Mouse (Mus musculus) heart, adult 9 months (tissue): ENCODE data around the gene Wbp11.

ENCODE experiments used
- DNase-seq, 2 experiments: peaks; one replicate each; pipeline ENCODE4 v3.0.0; 2022; ENCODE audit warnings: low spot score in 2 of 2

The Wbp11 gene

DNA sequence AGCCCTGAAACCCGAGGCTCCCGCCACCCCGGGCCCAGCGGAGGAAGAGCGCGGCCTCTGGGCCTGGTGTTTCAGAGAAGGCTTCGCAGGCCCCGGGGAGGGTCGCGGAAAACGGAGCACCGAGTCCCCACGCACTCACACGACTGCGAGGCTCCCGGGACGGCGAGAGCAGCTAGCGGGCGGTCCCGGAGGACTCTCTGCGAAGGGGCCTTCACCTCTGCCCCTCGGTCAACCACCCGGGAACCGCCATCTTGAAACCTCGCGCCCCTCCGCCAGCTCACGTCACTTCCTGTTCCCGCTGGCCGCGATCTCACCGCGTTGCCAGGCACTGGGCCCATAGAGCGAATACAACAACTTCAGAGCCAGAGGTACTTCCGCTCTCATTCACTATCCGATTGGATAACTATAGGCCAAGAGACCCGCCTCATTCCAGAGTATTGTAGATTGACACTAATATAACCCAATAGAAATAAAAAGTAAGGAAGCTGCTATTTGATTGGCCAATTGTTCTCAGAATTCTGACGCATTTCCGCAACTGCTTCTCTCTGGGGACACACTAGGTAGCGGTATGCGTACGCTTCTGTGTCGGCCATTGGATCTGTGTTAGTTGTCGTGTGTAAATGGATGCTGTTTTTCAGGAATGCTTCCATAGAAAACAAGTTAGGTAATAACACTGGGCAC lies at the start of gene Wbp11:
Wbp11 (minus strand) TSS at position 353 of the 681 bp plus-strand sequence.
- DNase-seq, result peak; percentile 98 to 99

DNA sequence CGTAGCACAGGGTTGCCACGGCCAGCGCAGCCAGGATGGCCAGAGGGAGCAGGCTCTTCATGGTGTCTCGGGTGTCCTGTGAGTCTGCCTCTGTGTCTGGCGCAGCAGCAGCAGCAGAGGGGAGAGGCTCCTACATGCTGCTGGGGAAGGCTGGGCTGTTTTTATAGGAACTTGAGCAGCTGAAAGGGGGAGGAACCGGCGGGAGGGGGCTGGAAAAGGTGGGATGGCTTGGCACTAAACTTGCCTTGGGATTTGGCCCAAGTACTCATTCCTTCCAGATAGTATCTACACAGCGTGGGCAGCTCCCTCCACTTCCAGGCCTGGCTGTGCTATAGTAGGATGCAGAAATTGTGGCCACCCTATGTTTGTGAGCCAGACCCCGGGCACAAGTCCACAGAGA lies 47.6 kb upstream of the Wbp11 start, which contains the start of gene Mgp:
Mgp (minus strand) TSS at position 154 of the 400 bp plus-strand sequence.
- DNase-seq, result peak; percentile 74 to 79

DNA sequence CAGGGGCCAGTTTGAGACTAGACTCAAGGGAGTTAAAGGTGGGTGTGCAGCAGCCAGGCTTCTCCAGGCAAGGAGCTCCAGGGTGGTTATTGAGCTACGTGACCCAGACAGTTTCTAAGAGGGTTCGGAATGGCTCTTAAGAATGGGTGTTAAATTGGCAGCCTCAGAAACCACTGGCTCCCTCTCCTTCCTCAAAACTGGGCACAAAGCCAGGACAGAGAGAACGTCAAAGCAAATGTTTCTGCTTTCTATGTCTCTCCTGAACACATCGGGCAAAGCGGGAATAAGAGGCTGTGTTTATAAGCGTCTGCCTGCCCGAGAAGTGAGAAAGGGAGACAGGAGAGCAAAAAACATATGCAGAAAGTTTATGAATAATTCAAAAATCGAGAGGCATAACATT lies 46.6 kb upstream of the Wbp11 start:
- no peak for DNase-seq

DNA sequence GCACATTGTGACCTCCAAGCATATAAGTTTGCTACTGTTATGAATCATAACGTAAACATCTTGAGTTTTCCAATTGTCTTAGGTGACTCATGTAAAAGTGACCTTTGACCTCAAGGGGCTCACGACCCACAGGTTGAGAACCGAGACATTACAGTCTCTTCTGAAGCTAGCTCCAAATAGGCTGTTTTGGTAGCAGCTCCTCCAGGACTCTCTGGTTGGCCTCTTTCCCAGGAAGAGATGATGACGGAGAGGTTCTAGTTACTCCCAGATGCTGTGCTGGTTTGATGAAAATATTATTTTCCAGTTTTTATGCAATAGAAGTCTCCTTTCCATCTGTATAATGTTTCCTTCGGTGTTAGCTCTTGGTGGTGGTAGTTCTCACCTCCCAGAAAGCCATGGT lies 40.9 kb upstream of the Wbp11 start:
- DNase-seq, result no peak

DNA sequence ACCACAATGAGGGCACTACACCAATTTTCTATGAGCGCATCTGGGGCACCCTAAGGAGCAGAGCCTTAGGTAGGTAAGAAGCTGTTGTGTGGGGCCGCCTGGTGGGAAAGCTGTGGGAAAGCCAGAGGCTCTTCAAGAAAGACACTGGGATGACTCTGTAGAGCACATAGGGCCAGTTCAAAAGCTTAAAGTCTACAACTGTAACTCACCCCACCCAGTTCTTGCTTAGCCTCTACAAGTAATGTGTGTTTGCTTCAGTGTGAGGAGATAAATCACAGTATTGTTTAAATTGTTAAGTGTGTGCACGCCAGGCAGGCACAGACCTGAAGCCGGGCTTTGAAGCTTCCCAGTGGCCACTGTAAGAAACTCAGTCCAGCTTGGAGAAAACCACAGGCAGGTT lies 38.1 kb upstream of the Wbp11 start:
- no peak for DNase-seq

DNA sequence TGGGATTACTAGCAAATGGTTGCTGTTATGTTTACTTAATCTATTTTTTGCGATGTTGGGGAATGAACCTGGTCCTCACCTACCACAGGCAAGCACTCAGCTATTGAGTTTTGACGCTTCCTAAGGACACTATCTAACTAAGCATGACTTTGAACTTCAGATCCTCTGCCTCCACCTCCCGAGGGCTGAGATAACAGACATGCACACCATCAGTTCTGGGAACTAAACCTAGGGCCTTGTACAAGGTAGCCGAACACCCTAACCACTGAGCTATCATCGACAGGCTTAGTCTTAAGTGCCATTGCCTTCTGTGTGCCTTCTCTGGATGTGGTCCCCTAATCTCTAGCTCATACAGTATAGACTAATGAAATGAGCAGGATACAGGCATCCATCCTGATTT lies 37.3 kb upstream of the Wbp11 start:
- no peak for DNase-seq

DNA sequence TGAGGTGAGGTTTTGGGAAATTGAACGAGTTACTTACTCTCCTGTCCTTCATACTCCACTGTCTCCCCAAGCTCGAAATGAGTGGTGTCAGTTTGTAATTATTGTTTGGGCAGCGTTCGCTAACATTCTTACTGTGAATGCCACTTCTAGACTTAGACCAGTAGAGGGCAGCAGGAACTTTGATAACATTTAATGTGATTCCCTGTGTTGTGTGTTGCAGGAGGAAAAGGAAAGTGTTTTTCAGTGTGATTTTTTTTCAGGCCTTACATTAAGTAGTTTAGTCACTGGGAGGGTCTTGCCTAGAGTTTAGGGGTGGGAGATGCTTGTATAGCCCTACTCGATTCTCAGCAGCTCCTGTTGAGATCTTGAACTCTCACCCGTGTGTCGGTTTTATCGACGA lies 33.0 kb upstream of the Wbp11 start:
- DNase-seq, result peak in 1 of 2 experiments; percentile 54

DNA sequence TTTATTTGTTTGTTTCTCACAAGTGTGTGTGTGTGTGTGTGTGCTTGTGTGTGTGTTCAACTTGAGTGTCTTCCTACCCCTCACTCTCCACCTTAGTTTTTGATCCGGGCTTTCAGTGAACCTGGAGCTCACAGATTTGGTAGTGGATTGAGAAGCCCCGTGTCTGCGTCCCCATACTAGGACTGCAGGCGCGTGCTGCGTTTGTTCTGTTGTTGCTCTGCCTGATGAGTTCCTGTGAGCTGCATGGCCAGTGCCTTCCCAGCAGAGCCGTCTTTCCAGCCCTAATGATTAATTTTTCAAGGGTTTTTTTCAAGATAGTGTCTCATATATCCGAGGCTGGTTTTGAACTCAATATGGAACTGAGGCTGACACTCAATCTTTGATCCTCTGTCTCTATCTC lies 30.4 kb upstream of the Wbp11 start:
- DNase-seq, result no peak

DNA sequence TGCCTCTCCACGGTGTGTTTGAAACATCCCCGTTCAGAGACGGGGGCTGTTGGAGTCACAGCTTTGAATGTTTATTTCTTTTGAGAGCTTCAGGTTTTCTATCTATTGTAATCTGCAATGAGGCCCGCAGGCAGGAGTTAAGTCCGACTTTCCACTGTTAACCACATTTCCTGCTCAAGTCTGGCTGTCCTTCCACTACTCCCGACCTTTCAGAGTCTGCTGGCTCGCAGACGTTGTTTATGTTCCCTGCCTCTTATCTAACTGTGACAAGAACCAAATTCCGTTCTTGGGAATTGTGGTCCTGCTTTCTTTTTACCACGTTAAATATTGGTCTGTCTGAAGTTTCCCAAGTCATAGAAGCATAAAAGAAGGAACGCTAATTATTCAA lies 29.8 kb upstream of the Wbp11 start:
- DNase-seq, result peak; percentile 70 to 81

DNA sequence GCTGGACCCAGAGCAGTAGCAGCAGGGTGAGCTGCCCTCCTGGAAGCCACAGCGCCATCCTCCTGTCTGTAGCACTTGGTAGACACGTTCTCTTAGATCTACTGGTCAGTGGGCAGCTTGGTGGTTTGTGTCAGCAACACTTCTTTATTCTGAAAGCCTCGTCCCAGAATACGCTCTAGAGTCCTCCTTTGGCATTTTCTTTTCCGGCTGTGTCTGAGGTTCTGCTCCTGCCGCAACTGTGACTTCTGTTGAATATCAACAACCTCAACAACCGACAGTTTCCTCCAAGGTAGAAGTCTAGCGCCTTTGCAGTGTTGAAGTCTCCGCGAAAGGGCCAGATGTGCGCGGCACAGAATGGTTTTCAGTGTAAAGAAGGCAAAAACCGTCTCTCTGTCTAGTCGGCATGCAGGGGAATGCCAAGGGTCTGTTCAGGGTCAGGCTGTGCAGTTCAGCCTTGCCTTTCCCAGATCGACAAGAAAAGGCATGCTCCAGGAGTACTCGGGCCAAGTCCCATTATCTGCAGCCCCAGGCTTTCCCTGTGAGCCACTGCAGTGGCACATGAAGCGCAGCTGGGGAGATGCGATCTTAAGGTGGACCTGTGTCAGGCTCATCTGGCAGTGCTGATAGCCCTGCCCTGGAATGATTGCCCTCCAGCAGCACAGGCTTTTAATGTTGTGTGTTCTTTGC lies 29.3 kb upstream of the Wbp11 start, which contains the start of gene Art4:
Art4 (minus strand) TSS at position 548 of the 687 bp plus-strand sequence.
- DNase-seq, result peak; percentile 49 to 52

DNA sequence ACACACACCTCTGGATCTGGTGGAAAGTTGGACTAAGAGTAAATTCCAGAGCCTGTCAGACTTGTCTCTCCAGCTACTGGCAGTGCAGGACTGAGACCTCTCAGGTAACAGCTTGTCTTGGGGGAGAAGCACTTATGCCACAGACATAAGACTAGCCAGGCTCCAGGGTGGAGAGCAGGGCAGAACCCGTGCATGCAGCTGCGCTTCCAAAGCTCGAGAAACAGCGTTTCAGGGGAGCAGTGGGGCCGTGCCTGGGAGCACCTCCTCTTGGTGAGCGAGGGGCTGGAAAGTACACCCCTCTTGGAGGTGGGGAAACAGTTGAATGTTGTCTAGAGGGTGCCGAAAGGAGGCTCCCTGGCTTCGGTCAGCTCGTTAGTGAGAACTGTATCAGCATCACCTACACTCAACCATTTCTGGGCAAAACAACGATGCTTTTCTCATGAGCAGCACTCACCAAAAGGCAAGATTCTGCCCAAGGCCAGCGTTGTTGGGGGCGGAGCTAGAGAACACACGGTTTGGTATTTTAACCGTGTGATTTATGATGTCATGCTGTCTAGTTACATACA lies 28.1 kb upstream of the Wbp11 start:
- DNase-seq, result peak in 1 of 2 experiments; percentile 49

DNA sequence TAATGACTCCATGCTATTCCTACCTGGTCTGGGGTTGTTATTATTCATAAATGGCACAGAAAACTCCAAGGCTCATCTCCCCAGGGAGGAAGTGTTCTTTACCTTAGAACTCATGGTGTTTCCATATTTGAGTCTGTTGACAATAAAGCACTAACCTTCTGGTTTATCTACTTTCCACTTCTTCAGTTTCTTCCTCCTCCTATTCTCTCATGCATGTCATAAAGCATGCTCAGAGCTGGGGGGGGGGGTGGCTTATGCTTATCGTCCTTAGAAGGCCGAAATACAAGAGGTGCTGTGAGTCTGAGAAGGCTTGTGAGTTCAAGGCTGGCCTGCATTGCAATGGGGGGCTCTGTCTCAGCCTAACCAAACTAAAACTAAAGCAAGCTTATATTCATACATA lies 27.1 kb upstream of the Wbp11 start:
- no peak for DNase-seq

DNA sequence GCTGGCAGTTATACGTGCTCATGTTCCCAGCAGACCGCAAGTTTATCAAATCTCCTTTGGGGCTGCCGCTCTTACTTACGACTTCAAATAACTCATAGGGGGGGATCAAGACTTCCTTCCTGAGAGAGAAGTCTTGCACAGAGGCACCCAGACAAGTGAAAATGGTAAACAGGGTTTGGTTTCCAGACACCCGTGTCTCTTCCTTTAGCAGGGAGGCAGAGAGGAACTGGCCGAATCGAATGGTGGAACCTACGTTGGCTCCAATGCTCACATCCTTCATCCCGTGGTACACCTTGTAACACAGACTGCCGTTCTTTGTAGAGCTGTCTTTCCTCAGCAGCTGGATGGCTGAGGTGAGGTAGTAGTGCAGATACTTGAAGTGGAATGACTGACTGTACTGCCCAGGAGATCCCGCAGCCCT lies 26.3 kb upstream of the Wbp11 start:
- no peak for DNase-seq

DNA sequence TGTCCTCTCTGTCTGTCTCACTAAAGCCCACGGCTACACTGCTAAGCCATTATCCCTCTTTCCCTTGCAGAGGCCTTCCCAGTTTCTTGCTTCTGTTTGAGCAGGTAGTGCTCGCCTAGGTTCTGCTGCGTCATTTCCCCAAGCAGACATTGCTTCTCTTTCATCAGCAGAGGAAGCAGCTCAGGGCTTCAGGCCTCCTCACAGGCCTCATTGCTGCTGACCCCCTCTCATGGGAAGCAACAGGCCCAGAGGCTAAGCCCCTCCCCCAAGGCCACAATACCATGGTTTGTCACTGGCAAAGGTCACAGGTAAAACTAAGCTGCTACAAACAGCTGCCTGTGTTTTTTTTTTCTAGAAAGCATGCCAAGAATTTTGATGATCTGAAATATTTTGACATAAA lies 24.7 kb upstream of the Wbp11 start:
- DNase-seq, result no peak

DNA sequence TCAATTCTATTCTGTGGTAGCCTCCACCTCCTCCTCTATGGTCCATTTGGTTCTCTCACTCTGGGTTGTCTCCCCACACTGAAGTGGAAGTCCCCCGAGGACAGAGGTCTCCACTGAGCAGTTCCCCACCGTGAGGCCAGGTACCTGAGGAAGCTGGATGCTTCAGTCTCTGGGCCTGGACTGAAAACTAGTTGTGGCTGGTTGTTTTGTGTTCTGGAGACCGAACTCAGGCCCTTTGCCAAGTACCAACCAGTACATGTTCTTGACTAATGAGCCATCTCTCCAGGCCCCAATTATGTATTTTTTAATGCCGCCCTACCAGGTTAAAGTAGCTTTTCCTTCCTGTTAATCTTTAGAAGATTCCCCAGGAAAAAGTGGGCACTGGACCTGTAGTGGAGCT lies 24.3 kb upstream of the Wbp11 start:
- DNase-seq, result no peak

DNA sequence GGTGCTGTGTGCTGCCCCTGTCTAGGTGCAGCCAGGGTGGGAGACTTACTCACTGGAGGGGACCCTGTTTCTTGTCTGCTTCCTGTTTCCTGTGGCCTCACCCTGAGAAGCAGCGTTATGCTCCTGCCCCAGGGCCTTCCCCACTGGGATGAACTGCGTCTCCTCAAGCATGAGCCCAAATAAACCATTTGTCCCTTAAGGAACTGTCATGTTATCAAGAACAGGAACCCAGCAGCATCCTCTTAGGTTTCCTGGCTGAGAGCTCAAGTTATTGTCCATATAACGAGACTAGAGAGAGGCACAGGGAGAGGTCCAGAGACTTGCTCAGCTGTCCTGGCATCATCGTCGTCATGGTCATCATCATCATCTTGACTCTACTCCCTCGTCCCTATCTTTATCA lies 22.2 kb upstream of the Wbp11 start:
- DNase-seq, result no peak

DNA sequence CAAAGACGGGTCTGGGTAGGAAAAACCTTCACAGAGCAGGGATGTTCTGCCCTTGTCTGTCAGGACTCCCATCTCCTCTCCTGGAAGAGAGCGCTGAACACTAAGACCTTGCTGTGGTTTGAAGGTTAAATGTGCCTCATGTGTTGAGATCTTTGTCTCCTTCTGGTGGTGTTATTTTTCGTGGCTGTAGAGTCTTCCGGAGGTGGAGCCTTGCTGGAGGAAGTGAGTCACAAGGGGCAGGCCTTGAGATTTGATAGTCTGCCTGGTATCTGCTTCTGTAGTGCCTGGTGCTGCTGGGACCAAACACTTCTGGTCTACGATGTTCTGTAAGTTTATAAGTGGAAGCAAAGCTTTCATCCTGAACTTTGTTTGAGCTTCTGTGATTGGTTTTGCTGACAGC lies 20.9 kb upstream of the Wbp11 start:
- no peak for DNase-seq

DNA sequence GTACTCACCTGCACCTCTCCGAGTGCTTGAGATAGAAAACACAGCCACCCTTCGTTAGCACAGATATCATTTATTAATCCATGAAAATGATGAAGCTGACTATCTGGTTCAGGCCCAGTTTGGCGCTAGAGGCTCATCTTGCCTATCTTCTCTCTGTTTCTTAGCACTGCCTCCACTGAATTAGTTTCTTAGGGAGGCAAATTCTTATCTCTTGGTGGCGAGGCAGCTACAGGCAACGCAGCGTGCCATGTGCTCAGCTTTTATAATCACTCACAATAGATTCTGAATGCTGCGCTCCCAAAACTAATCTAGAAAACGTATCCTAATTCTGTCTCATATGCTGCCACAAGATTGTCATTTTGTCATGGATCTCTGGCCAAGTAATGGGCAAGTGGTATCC lies 20.4 kb upstream of the Wbp11 start:
- DNase-seq, result no peak

DNA sequence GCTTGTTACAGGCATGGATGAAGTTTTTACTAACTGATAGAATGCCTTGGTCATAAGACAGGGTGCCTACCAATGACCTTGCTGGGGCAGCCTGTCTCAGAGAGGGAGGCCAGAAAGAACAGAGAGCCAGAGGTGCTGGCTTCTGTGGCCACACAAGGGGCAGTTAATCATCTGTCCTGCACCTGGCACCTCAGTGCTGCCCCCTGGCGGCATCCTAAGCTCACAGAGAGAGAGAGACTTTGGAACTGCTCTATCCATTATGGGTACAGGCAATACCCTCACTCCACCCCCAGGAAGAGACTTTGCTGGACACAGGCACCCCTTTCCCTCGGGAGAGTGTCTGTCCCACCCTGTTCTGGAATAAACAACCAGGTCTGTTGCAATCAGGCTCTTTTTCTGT lies 19.8 kb upstream of the Wbp11 start:
- DNase-seq, result no peak

DNA sequence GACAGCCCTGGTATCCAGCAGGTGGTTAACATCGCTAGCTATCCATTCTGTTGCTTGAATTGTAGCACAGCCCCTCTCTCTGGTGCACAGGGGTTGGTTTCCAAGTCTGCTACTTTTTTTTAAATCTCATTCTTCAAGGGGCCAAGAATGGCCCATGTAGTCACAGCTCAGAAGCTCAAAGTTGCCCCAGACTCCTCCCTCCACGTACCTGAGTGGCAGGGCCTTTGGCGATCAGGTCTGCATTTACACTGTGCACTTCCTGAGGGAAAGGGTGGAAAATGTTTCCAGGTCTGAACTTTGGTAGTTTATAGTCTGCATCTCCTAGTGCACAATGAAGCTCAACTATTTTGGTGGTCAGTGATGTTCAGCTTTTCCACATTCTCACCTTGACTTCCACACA lies 19.2 kb upstream of the Wbp11 start:
- DNase-seq, result no peak

DNA sequence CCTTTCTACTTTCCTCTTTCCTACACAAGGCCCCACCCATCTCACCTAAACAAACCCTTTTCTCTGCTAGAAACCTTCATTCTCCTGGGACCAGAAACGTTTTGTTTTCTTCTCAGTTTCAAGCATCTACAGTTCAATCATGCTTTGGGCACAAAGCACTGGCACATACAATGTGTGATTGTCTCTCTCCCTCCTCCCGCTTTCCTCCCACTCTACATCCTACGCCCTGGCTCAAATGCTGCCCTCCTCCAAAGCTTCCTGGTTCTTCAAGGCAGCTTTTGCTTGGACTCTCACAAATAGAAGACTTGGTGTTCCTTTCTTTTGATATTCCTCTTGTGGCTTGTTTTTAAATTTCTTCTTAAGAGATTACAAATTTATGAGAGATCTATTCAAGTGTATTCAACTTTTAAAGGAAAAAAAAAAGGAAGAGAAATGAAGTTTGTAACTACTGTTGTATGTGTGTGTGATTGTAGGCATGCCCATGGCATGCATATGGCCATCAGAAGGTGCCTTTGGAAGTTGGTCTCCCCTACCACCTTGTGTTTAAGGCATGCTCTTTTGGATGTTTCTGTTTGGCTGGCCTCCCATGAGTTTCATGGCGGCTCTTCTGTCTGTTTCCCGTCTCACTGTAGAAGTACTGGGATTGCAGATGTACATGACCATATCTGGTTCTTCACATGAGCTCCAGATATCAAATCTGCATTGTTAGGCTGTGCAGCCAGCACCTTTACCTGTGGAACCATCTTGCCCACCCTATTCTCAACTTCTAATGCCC lies 17.9 kb upstream of the Wbp11 start:
- DNase-seq, result no peak

DNA sequence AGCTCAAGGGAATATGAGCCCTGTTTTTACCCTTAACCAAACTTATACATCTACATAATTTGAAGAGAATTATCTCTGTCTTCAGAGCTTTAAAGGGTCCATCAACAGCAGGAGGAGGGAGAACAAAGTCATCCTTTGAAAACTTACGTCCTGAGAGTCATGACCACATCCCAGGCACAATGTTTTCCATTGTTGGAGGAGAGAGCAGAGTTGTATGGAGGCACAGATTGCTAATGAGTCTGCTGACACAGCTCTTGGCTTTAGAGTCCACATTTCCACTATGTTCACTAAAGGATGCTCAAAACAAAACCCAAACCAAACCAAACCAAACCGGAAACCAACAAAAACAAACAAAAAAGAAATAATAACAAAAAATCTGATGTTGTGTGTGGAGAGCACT lies 16.9 kb upstream of the Wbp11 start:
- DNase-seq, result no peak
